Mouse (Mus musculus) left cerebral cortex, postnatal 10 days (tissue): Measurements from ENCODE around the gene 1810010H24Rik. TPM values are rescaled to one million over a fixed set of nuclear protein-coding genes. Genes with fewer than 3 reads are reported as not detected.
"Not testable (repeated sequence)": the region's sequence is repeated elsewhere in the genome, so short reads cannot be mapped to it uniquely, and the experiment has no call there.

Experiments used
- DNase-seq, 2 experiments: peaks; one replicate each; pipeline ENCODE4 v3.0.0; 2021 to 2022; ENCODE audit warnings: low spot score in 2 of 2, mixed read lengths in 1 of 2; ENCODE audit errors: extremely low spot score in 1 of 2
- intact Hi-C: fragments of 180-260 bp; cut with DNase I; formaldehyde crosslinking; loops from one replicate; pipeline ENCODE4 v1.15.1; 2025
- total RNA-seq, 2 experiments: library from RNA; stranded (reverse); gene quantifications; 2 replicates each; pipeline ENCODE4 v1.2.3; 2021

Gene 1810010H24Rik
- total RNA-seq, 2 experiments from 2014 or later, result 4.3 to 4.6 TPM

DNA sequence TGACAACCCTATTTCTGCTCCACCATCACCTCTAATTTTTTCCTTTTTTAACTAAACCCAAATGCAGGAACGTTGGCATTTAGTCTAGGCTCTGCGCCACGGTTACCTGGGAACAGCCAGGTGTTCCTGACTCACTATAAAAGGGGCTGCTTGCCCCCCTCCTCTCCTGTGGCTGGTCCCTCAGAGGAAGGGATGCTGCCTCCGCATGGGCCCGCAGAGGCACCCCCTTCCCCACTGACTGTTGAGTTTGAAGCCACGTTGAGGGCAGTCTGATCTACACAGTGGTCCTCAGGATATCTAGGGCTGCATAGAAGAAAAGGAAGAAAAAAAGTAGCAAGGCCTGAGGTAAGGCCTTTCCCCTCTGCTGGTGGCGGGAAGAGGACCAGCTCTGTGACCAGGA, 14.3 kb upstream of the 1810010H24Rik start:
- DNase-seq, result no peak
- intact Hi-C loops, result no loop called here

DNA sequence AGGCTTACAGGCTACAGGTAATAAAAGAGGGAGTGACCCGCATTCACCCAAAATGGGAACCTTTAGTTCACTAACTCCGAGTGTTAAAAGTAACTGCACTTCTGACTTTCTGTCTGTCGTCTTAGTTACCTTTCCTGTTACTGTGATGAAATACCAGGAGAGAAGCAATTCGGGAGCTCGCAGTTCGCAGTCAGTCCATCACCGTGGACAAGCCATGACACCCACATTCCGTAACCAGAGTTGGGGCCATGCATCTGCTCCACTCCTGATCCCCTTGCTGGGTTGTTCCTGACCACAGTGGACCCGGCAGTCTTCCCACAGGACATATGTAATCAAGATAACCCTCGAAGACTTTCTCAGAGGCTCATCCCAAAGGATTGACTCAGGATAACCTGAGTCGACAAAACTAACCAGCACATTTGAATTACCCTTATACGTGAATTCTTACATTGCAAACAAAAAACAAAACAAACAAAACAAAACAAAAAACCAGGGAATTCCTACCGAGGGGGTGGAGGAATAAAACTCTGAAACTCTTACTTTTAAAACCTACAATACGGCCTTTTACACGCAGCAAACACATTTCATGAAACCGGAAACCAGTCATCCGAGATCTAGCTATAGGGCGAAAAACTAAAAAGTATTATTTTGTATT, 13.7 kb upstream of the 1810010H24Rik start:
- no peak for DNase-seq
- intact Hi-C loops, result no loop called here

DNA sequence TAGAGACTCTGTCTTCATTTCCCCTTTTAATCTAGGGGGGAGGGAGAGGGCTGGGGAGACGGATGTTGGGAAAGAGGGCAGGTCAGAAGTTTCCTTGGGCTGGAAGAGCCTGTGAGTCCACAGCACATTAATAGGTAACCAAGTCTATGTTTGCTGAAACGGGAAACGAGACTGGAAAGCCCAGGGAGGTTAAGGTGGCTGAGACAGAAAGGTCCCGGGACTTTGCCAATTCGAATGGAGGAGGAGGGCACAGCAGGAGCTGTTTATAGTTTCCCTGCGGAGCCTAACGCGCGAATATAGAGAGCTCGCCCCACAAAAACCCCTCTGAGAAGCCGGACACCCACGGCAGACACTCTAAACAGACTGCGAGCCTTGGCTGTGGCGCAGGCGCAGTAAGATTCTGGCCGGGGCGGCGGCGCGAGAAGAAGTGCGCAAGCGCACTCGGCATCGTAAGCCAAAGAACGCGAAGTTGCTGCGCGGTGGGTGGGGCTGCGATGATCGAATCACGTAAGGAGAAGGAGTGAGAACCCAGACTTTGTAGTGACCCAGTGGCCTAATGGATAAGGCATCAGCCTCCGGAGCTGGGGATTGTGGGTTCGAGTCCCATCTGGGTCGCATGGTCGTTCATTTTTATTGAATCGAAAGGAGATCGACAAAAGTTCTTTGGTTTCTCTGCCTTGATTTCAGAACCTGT, 13.0 kb upstream of the 1810010H24Rik start:
- intact Hi-C loops, result no loop called here
- peak; percentile 96 to 97 for DNase-seq

DNA sequence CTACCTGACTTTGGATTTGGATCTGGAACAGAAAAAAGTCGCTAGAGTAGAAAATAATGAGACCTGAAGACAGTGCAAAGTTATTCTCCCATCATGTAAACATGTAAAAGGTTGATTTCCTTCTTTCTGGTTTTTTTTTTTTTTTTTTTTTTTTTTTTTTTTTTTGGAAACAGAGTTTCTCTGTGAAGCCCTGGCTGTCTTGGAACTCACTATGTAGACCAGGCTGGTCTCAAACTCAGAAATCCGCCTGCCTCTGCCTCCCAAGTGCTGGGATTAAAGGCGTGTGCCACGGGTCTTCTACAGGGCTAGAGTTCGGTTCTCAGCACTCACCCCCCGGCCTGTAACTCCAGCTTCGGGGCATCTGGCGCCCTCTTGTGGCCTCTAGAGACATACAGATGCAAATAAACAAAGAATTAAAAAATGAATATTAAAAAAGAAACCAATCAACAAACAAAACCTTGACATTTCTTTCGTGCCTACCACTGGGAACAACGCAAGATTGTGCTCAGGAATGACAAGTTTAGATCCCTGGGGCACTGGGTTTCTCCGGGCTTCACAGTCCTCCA, 11.4 kb upstream of the 1810010H24Rik start:
- intact Hi-C loops, result no loop called here
- no peak for DNase-seq

DNA sequence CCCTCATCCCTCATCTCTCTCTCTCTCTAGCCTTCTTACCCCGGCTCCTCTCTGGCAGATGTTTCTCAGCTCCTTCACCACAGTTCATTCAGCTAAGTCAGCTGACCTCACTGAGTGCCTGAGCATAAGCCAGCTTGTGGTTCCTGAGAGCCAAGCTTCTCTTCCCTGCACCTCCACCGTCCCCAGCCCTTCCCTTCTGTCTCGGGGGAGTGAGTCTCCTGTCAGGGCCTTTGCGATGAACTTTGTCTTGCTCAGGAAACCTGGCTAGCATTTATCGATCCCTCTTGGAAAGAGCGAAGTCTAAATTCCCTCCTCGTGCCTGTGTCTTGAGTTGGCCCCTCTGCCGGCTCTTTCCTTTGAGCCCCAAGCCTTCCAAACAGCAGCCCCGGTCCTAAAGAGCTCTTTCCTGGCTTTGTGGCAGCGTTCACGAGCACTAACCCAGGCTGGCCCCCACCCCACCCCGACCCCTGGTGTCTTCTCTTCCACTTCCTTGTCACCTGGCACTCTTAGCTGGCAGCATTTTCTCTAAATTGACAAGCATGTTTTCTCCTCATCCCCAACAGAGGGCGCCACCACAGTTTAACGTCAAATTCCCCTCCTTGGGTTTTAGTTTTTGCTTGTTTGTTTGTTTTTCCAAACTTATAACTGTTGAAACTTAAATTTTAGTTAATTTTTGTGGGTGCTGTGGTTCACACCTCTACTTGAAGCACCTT, 10.7 kb upstream of the 1810010H24Rik start:
- DNase-seq, result no peak
- intact Hi-C loops, result no loop called here

DNA sequence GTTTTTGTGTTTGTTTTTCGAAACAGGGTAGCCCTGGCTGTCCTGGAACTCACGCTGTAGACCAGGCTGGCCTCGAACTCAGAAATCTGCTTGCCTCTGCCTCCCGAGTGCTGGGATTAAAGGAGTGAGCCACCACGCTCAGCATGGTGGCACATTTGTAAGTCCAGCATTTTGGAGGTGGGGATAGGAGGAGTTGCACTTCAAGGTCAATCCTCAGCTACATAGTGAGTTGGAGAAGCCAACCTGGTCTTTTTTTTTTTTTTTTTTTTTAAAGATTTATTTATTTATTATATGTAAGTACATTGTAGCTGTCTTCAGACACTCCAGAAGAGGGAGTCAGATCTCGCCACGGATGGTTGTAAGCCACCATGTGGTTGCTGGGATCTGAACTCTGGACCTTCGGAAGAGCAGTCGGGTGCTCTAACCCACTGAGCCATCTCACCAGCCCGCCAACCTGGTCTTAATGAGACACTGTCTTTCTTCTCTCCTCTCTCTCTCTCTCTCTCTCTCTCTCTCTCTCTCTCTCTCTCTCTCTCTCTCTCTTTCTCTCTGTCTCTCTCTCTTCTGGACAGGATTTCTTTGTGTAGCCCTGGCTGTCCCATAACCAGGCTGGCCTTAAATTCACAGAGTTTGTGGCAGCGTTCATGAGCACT, 9.8 kb upstream of the 1810010H24Rik start:
- DNase-seq, intact Hi-C loops: not testable (repeated sequence)

DNA sequence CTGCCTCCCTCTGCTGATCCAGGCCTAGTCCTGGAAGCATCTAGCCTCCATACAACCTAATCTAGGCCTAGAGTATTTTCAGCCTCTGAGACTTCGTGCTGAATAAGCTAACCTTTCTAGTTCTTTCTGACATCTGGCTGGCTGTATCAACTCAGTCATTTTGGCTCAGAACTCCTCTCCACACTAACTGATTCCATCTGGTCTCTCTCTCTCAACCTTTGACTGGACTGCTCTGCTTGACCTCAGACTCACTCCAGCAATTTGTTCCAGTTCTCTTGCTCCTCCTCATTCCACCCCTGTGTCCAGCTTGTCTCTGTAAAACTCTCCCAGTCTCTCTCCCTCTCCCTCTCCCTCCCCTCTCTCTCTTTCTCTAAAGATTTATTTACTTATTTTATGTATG, 8.6 kb upstream of the 1810010H24Rik start:
- intact Hi-C loops, result no loop called here
- no peak for DNase-seq

DNA sequence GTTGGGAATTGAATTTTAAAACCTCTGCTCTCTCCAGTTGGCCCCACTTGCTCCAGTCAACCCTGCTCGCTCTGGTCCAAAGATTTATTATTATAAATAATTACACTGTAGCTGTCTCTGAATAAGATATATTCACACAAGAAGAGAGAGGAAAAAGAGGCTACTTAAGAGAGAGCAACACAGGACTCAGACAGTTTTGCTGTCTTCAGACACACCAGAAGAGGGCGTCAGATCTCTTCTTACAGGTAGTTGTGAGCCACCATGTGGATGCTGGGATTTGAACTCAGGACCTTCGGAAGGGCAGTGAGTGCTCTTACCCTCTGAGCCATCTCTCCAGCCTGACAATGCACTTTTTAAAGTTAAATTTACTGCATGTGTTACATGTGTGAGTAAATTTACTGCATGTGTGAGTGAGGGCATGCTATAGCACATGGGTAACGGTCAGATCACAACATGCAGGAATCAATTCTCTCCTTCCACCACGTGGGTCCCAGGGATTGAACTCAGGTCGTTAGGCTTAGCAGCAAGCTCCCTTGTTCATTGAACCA, 8.1 kb upstream of the 1810010H24Rik start:
- intact Hi-C loops, result no loop called here
- no peak for DNase-seq

DNA sequence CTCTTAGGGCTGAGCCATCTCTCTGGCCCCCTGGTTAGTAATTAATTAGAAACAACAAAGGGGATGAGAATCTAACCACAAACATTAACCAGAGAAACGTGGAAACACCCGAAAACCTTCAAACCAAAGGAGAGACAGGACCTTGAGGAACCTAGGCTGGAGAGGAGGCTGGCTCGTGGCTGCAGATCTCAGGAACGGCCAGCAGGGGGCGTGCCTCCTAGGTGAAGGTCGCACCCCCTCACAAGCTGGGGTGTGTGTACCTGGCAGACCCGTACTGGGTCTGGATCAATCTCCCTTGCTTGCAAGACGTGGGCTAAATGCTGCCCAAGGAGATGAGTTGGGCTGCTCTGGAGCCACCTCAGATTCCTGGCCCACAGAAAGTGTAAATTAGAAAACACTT, 6.9 kb upstream of the 1810010H24Rik start:
- intact Hi-C loops, result no loop called here
- no peak for DNase-seq

DNA sequence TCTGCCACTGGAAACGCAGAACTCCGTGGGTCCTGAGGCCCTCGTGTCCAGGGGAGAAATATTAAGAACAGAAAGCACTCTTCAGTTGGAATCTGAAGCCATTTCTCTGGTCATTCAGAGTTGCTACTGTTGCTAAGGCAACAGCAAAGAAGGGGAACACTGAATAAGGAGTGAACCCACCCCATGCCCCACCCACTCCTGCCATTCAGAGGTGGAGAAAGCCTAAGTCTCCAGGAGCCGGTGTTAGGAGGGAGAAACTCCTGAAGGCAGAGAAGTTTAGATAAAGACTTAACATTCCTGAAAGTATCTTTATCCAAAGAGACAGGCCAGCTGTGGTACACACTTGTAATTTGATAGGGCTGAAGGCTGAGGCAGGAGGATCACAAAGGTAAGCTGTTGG, 6.2 kb upstream of the 1810010H24Rik start:
- DNase-seq, result no peak
- intact Hi-C loops, result no loop called here

DNA sequence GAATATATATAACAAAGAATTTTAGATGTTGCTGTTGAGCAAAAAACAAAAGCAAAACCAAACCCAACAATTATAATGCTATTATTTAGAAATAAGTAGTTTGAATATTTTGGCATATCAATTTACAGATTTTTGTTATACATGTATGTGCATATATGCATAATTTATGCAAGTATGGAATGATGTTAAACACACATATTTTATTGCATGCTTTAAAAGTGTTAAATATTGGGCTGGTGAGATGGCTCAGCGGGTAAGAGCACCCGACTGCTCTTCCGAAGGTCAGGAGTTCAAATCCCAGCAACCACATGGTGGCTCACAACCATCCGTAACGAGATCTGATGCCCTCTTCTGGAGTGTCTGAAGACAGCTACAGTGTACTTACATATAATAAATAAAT, 5.8 kb upstream of the 1810010H24Rik start:
- intact Hi-C loops, DNase-seq: not testable (repeated sequence)

DNA sequence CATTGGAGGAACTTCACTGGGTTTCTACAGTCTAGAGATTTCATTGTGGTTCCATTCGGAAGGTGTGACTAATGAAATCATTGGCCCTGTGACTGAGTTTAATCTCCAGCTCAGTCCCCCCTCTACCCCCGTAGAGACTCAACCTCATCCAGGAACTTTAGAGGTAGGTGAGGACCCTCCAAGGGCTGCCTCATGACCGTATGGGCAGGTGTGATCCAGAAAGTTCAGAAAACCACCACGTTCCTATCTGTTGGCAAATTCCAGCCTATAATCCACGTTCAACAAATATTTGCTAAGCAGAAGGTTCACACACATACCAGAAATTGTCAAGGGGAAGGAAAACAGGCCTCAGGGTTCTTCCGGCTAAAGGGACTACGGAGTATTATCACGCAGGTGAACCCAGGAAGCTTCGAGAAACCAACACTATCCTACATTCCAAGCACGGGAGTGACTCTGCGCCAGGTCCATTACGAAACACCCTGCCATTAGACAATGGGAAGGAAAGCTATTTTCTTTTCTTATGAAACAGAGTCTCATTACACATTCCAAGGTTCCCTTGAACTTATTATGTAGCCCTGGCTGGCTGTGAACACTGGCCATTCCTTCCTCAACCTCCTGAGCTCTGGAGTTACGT, 3.3 kb upstream of the 1810010H24Rik start:
- intact Hi-C loops, result no loop called here

DNA sequence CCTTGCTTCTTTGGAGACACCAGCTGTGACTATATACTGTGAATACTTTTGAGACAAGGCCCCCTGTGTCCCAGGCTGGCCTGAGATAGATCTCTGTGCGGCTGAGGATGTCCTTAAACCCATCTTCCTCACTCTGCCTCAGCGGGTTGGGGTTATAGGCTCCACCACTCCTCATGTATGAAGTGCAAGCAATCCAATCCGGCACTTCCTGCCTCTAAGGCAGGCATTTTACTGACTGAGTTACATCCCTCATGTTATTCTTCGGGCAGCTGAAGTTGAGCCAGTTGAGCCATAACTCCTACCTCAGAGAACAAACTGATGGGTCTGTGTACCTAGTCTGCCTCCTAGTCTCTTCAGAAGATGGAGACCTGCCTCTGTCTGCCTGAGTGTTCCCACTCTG, 1.1 kb upstream of the 1810010H24Rik start:
- DNase-seq, result no peak
- intact Hi-C loops, result no loop called here

More for the DNA sequence above, 3.3 kb upstream of the 1810010H24Rik start:
- DNase-seq, result no peak

DNA sequence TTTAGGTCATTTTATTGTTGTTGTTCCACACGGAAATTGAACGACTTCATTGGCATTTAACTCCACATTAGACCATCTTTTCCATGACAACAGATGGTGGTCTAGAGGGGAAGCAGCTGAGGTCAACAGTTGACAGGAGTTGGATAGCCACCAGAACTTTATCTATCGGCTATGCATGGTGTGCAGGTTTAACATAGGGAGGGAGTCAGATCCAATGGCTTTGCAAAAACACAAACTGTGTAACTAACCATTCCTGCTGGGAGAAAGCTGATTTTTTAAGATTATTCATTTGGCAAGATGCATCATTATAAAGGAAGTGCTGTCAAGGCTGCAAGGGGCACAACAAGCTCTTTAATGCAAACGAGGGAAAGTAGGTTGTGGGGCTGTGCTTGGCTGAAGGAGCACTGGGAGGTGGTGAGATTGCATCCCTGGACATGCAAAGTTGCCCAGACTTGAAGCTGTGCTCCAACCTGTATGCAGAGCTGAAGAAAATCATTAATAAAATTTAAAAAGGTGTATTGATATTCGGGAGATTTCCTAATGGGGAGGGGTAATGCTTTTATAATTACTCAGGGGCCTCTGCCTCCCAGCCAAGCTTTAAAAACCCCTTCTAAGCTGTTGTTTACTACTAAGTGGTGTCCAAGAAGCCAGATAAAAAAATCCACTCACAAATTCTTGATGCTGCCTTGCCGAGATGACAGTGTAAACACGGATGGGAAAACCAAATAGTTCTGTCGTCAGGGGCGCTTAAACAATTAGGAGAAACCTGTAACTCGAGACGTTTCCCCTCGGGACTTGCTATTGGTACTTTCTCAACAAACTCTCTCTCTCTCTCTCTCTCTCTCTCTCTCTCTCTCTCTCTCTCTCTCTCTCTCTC, 1.3 kb downstream of the 1810010H24Rik start:
- DNase-seq, result peak in 1 of 2 experiments; percentile 16
- intact Hi-C loops, result no loop called here

DNA sequence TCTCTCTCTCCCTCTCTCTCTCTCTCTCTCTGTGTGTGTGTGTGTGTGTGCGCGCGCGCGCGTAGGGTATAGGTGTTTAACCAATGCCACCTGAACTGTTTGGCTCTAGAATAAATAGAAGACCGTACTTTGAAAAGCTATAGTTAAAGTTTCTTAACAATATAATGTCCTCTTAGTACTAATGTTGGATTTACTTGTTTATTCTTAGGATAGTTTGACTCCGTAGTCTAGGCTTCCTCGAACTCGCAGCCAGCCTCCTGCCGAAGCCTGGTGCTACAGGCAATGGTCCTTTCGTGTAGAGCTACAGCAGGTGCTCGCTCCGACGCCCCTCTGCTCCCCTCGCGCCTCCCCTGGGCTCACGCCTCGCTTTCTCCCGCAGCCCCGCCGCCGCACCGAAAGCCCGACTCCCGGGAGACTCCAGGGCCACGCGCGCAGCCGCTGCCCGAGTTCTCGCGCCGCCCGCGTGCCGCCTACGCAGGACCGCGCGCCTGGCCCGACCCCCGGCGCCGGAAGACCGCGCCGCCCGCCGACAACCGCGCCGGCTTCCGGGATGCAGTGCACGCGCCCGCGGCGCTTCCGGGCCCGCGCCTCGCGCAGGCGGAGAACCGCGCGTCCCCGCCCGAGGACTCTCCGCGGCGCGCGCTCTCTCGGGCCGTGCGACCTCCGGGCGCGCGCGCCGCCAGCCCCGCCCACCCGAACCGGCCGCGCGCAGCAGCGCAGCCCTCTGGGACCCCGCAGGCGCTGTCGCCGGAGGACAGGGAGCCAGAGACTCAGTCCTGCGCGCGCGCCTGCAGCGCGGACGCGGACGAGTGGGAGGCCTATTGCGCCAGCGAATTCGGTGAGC, 2.2 kb downstream of the 1810010H24Rik start:
- DNase-seq, result peak; percentile 85 to 95
- intact Hi-C loops, result no loop called here

DNA sequence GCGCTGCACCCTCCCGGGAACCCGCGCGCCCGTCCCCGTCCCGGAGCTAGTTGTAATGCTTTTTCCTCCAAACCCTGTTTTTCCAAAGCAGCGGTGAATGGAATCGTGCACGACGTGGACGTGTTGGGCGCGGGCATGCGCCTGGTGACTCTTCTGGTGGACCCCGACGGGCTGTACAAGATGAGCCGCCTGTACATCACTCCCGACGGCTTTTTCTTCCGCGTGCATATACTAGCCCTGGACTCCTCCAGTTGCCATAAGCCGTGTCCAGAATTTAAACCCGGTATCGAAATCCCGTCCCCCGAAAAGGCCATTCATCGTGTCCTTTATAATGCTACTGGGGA, 2.8 kb downstream of the 1810010H24Rik start:
- intact Hi-C loops, result no loop called here
- DNase-seq, result no peak

DNA sequence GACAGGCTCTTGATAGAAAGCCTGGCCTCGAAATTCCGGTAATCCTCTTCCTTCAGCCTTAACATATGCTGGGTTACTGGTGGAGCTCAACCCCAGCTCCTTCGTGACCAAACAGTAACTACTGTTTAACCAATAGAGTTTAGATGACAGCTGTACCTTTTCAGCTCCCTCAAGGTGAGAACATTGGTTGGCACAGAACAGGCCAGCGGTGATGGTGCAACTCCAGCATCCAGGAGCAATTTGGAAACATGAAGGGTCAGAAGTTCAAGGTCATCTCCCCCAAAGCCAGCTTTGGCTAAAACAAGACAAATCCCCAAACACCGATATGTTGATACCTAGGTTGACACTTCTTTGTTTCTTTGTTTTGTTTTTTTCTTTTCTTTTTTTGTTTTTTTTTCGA, 3.3 kb downstream of the 1810010H24Rik start:
- DNase-seq, result no peak
- intact Hi-C loops, result no loop called here
